In the genomic region with DNA sequence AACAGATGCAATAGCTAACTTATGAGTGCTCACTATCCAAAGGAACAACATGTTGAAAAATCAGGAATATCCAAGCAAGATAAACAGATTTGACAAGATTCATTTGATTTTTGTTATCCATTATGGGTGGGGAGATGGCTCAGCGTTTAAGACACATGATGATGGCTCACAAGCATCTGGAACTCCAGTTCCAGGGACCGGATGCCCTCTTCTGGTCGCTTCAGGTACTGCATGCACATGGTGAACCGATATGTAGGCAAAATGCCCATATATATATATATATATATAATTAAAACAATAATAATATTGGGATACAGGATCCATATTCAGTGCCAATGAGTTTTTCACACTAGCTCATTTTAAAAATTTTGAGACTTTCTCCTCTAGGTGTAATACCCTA, we compare ENCODE assay signal across 8 mouse cellular contexts. TPM values are rescaled to one million over a fixed set of nuclear protein-coding genes. Genes with fewer than 3 reads are reported as not detected.
DNase-seq lines count a peak whose midpoint lies in the region; ATAC-seq and TF ChIP-seq lines count a peak whose summit lies in the region.

No protein-coding gene starts in this region.

- ATAC-seq in forebrain, postnatal 0 days, result 0 out of 2 replicates have a peak, but pooled peaks have one; percentile 34
- no peak for ATAC-seq in forebrain, embryonic 15.5 days (replicated peaks)
- ATAC-seq in midbrain, embryonic 16.5 days, result no peak
- no peak for ATAC-seq in embryonic facial prominence, embryonic 11.5 days (replicated peaks; ENCODE audit: insufficient number of reproducible peaks, low FRiP score, low TSS enrichment, low read depth)

- TF ChIP-seq CTCF in forebrain, postnatal 0 days (IDR thresholded peaks at IDR 0.05; ENCODE audit: low read depth), result peak; percentile 71

- H3K27ac ChIP-seq in forebrain, postnatal 0 days (ENCODE audit: low read depth, low read length), result no peak overlapping the region
- no peak overlapping the region for H3K27ac ChIP-seq in forebrain, embryonic 15.5 days (replicated peaks)
- no peak overlapping the region for H3K27ac ChIP-seq in midbrain, embryonic 10.5 days (replicated peaks)
- H3K27ac ChIP-seq in midbrain, embryonic 16.5 days (ENCODE audit: low read length), result no peak overlapping the region
- H3K27ac ChIP-seq in embryonic facial prominence, embryonic 11.5 days (replicated peaks; ENCODE audit: low read depth, low read length), result no peak overlapping the region

- H3K9me3 ChIP-seq in forebrain, postnatal 0 days (ENCODE audit: low read length), result no peaks in the 10 kb centered on the region
- H3K9me3 ChIP-seq in forebrain, embryonic 15.5 days, result no peaks in the 10 kb centered on the region
- H3K9me3 ChIP-seq in midbrain, embryonic 10.5 days (replicated peaks), result peaks cover 6% of the 10 kb centered on the region; the same call in 1 of the 2 replicates
- no peaks in the 10 kb centered on the region for H3K9me3 ChIP-seq in midbrain, embryonic 16.5 days (replicated peaks; ENCODE audit: control insufficient read depth, low read length, poor library complexity, severe bottlenecking)
- no peaks in the 10 kb centered on the region for H3K9me3 ChIP-seq in embryonic facial prominence, embryonic 11.5 days (replicated peaks; ENCODE audit: control insufficient read depth, low read length)

- no peaks in the 10 kb centered on the region for H3K4me1 ChIP-seq in forebrain, postnatal 0 days (ENCODE audit: insufficient read depth)
- H3K4me1 ChIP-seq in forebrain, embryonic 15.5 days, result peaks cover 16% of the 10 kb centered on the region; the same call in 1 of the 2 replicates
- H3K4me1 ChIP-seq in midbrain, embryonic 10.5 days, result peaks cover 11% of the 10 kb centered on the region; the same call in 1 of the 2 replicates
- no peaks in the 10 kb centered on the region for H3K4me1 ChIP-seq in midbrain, embryonic 16.5 days (ENCODE audit: control insufficient read depth, insufficient read depth, low read length)
- H3K4me1 ChIP-seq in embryonic facial prominence, embryonic 11.5 days (ENCODE audit: control insufficient read depth, insufficient read depth, low read length), result no peaks in the 10 kb centered on the region

- no peak overlapping the region for H3K4me3 ChIP-seq in forebrain, postnatal 0 days (ENCODE audit: low read depth, low read length)
- H3K4me3 ChIP-seq in forebrain, embryonic 15.5 days, result no peak overlapping the region
- H3K4me3 ChIP-seq in midbrain, embryonic 10.5 days, result no peak overlapping the region
- no peak overlapping the region for H3K4me3 ChIP-seq in midbrain, embryonic 16.5 days (ENCODE audit: low read depth, low read length)
- no peak overlapping the region for H3K4me3 ChIP-seq in embryonic facial prominence, embryonic 11.5 days (ENCODE audit: low read depth, low read length)

- 15% methylated on average over 4 of the region's 4 CpGs for WGBS in forebrain, postnatal 0 days
- 14% methylated on average over 4 of the region's 4 CpGs for WGBS in forebrain, embryonic 15.5 days
- WGBS in midbrain, embryonic 10.5 days, result 27% methylated on average over 4 of the region's 4 CpGs
- 11% methylated on average over 4 of the region's 4 CpGs for WGBS in midbrain, embryonic 16.5 days
- WGBS in embryonic facial prominence, embryonic 11.5 days, result 16% methylated on average over 4 of the region's 4 CpGs

- peak; percentile 61 for DNase-seq in forebrain, postnatal 0 days
- DNase-seq in midbrain, embryonic 10.5 days (ENCODE audit: low spot score), result peak; percentile 72
- peak; percentile 60 for DNase-seq in adrenal gland, postnatal 25 days
- DNase-seq in embryonic facial prominence, embryonic 11.5 days (ENCODE audit: low spot score), result peak; percentile 77
- DNase-seq in lung, postnatal 36 days, result peak; percentile 68
- peak; percentile 42 for DNase-seq in testis, postnatal 14 days (ENCODE audit: low spot score)

- no peaks in the 10 kb centered on the region for H3K36me3 ChIP-seq in forebrain, postnatal 0 days (ENCODE audit: insufficient read depth)
- no peaks in the 10 kb centered on the region for H3K36me3 ChIP-seq in forebrain, embryonic 15.5 days
- no peaks in the 10 kb centered on the region for H3K36me3 ChIP-seq in midbrain, embryonic 10.5 days
- H3K36me3 ChIP-seq in midbrain, embryonic 16.5 days (ENCODE audit: control insufficient read depth, insufficient read depth, low read length), result no peaks in the 10 kb centered on the region
- H3K36me3 ChIP-seq in embryonic facial prominence, embryonic 11.5 days (replicated peaks; ENCODE audit: control insufficient read depth, insufficient read depth, low read depth, low read length), result no peaks in the 10 kb centered on the region

- H3K4me2 ChIP-seq in forebrain, postnatal 0 days (ENCODE audit: low read depth), result no peak overlapping the region
- H3K4me2 ChIP-seq in forebrain, embryonic 15.5 days (replicated peaks), result no peak overlapping the region
- H3K4me2 ChIP-seq in midbrain, embryonic 16.5 days (ENCODE audit: low read length), result no peak overlapping the region
- no peak overlapping the region for H3K4me2 ChIP-seq in embryonic facial prominence, embryonic 11.5 days (ENCODE audit: low read depth, low read length)

- no peaks in the 10 kb centered on the region for H3K27me3 ChIP-seq in forebrain, postnatal 0 days (ENCODE audit: insufficient read depth, low read length)
- H3K27me3 ChIP-seq in forebrain, embryonic 15.5 days, result no peaks in the 10 kb centered on the region
- peaks cover 31% of the 10 kb centered on the region for H3K27me3 ChIP-seq in midbrain, embryonic 10.5 days (ENCODE audit: low read depth, poor library complexity, severe bottlenecking)
- H3K27me3 ChIP-seq in midbrain, embryonic 16.5 days (ENCODE audit: control insufficient read depth, insufficient read depth, low read depth, low read length), result no peaks in the 10 kb centered on the region
- no peaks in the 10 kb centered on the region; the same call in 1 of the 2 replicates for H3K27me3 ChIP-seq in embryonic facial prominence, embryonic 11.5 days (ENCODE audit: control insufficient read depth, insufficient read depth, low read length)

- H3K9ac ChIP-seq in forebrain, postnatal 0 days, result no peak overlapping the region
- no peak overlapping the region for H3K9ac ChIP-seq in forebrain, embryonic 15.5 days (replicated peaks)
- H3K9ac ChIP-seq in midbrain, embryonic 16.5 days (ENCODE audit: low read depth, low read length), result no peak overlapping the region
- H3K9ac ChIP-seq in embryonic facial prominence, embryonic 11.5 days (replicated peaks; ENCODE audit: low read length), result no peak overlapping the region

RNA-seq across cellular contexts. Expression of gene Intu, which starts 5.7 kb away (rescaled TPM):
- total RNA-seq in forebrain, postnatal 0 days (2014; rRNA removed), result 5.8 and 10.5 TPM in 2 replicates
- 3.2 and 3.3 TPM in 2 replicates for polyA plus RNA-seq in forebrain, postnatal 0 days (2015; fragmentation: Nextera tagmentation; extraction: Ambion mirVana)
- 4.3 and 4.8 TPM in 2 replicates for polyA plus RNA-seq in forebrain, embryonic 15.5 days (2015; fragmentation: Nextera tagmentation; extraction: Ambion mirVana)
- polyA plus RNA-seq in midbrain, embryonic 10.5 days (2016; fragmentation: Nextera tagmentation; extraction: Ambion mirVana), result 6.4 and 7.0 TPM in 2 replicates
- 3.2 and 3.3 TPM in 2 replicates for polyA plus RNA-seq in midbrain, embryonic 16.5 days (2015; fragmentation: Nextera tagmentation; extraction: Ambion mirVana)
- total RNA-seq in adrenal gland, postnatal 25 days (2021), result 3.6 and 4.3 TPM in 2 replicates
- polyA plus RNA-seq in embryonic facial prominence, embryonic 11.5 days (2014; fragmentation: Nextera tagmentation; extraction: Ambion mirVana), result 6.2 and 7.1 TPM in 2 replicates
